Mouse (Mus musculus): ENCODE results near the gene Srr. TPM values are rescaled to one million over a fixed set of nuclear protein-coding genes. Genes with fewer than 3 reads are reported as not detected.

The Srr gene
- polyA plus RNA-seq, 1 experiment = 0.08 TPM

- no peaks in the 10 kb centered on the region for H3K9me3 ChIP-seq (ENCODE audit: control insufficient read depth, low read length)
Observed at GRCm38 (mm10) chr11:74896901-74897677, 28.7 kb downstream of the Srr start, which contains the start of gene Sgsm2. TSS of gene Sgsm2 (minus strand) at chr11:74897060.

GRCm38 (mm10) chr11:74895980-74896900 is 29.5 kb downstream of the Srr start:
- H3K36me3 ChIP-seq (ENCODE audit: control insufficient read depth) = peaks cover 20% of the 10 kb centered on the region
- H3K9me3 ChIP-seq (ENCODE audit: control insufficient read depth, low read length) = no peaks in the 10 kb centered on the region
- H3K4me1 ChIP-seq (ENCODE audit: control insufficient read depth) = peaks cover 45% of the 10 kb centered on the region
- TF ChIP-seq GATA1 (IDR thresholded peaks at IDR 0.05; ENCODE audit: low read length) (no peak), TAL1 (IDR thresholded peaks at IDR 0.05; ENCODE audit: low read length) (no peak)
- no peaks in the 10 kb centered on the region for H3K27me3 ChIP-seq (ENCODE audit: control insufficient read depth)
- peak overlapping the region; percentile 91 for H3K4me3 ChIP-seq (replicated peaks)

More at GRCm38 (mm10) chr11:74896901-74897677, 28.7 kb downstream of the Srr start, which contains the start of gene Sgsm2:
- H3K4me3 ChIP-seq (replicated peaks) = peak within 1 kb of the TSS; percentile 91
- no peak for TF ChIP-seq GATA1 (IDR thresholded peaks at IDR 0.05; ENCODE audit: low read length)
- no peak for TF ChIP-seq TAL1 (IDR thresholded peaks at IDR 0.05; ENCODE audit: low read length)
- H3K4me1 ChIP-seq (ENCODE audit: control insufficient read depth) = peaks cover 47% of the 10 kb centered on the region
- H3K36me3 ChIP-seq (ENCODE audit: control insufficient read depth) = peaks cover 28% of the 10 kb centered on the region
- H3K27me3 ChIP-seq (ENCODE audit: control insufficient read depth) = no peaks in the 10 kb centered on the region

GRCm38 (mm10) chr11:74894619-74895018 is 31.1 kb downstream of the Srr start:
- no peak for TF ChIP-seq TAL1 (IDR thresholded peaks at IDR 0.05; ENCODE audit: low read length)
- no peak for TF ChIP-seq GATA1 (IDR thresholded peaks at IDR 0.05; ENCODE audit: low read length)
- peaks cover 4% of the 10 kb centered on the region for H3K36me3 ChIP-seq (ENCODE audit: control insufficient read depth)
- no peaks in the 10 kb centered on the region for H3K27me3 ChIP-seq (ENCODE audit: control insufficient read depth)
- H3K4me1 ChIP-seq (ENCODE audit: control insufficient read depth) = peaks cover 35% of the 10 kb centered on the region
- H3K4me3 ChIP-seq (replicated peaks) = no peak overlapping the region
- H3K9me3 ChIP-seq (ENCODE audit: control insufficient read depth, low read length) = no peaks in the 10 kb centered on the region

GRCm38 (mm10) chr11:74883098-74883497 is 42.6 kb downstream of the Srr start:
- H3K9me3 ChIP-seq (ENCODE audit: control insufficient read depth, low read length) = no peaks in the 10 kb centered on the region
- H3K4me1 ChIP-seq (ENCODE audit: control insufficient read depth) = peaks cover 5% of the 10 kb centered on the region
- no peaks in the 10 kb centered on the region for H3K27me3 ChIP-seq (ENCODE audit: control insufficient read depth)
- H3K4me3 ChIP-seq (replicated peaks) = no peak overlapping the region
- peaks cover 2% of the 10 kb centered on the region; the same call in 1 of the 2 replicates for H3K36me3 ChIP-seq (ENCODE audit: control insufficient read depth)
- TF ChIP-seq TAL1 (IDR thresholded peaks at IDR 0.05; ENCODE audit: low read length) = no peak
- no peak for TF ChIP-seq GATA1 (IDR thresholded peaks at IDR 0.05; ENCODE audit: low read length)

GRCm38 (mm10) chr11:74881979-74882378 is 43.8 kb downstream of the Srr start:
- no peak for TF ChIP-seq TAL1 (IDR thresholded peaks at IDR 0.05; ENCODE audit: low read length)
- no peak for TF ChIP-seq GATA1 (IDR thresholded peaks at IDR 0.05; ENCODE audit: low read length)
- H3K4me1 ChIP-seq (ENCODE audit: control insufficient read depth) = peaks cover 5% of the 10 kb centered on the region
- no peaks in the 10 kb centered on the region for H3K27me3 ChIP-seq (ENCODE audit: control insufficient read depth)
- H3K36me3 ChIP-seq (ENCODE audit: control insufficient read depth) = peaks cover 2% of the 10 kb centered on the region; the same call in 1 of the 2 replicates
- no peak overlapping the region for H3K4me3 ChIP-seq (replicated peaks)
- no peaks in the 10 kb centered on the region for H3K9me3 ChIP-seq (ENCODE audit: control insufficient read depth, low read length)

GRCm38 (mm10) chr11:74880999-74881398 is 44.7 kb downstream of the Srr start:
- H3K4me1 ChIP-seq (ENCODE audit: control insufficient read depth) = peaks cover 8% of the 10 kb centered on the region
- no peak for TF ChIP-seq TAL1 (IDR thresholded peaks at IDR 0.05; ENCODE audit: low read length)
- no peak for TF ChIP-seq GATA1 (IDR thresholded peaks at IDR 0.05; ENCODE audit: low read length)
- H3K36me3 ChIP-seq (ENCODE audit: control insufficient read depth) = peaks cover 2% of the 10 kb centered on the region; the same call in 1 of the 2 replicates
- H3K4me3 ChIP-seq (replicated peaks) = no peak overlapping the region
- no peaks in the 10 kb centered on the region for H3K27me3 ChIP-seq (ENCODE audit: control insufficient read depth)
- H3K9me3 ChIP-seq (ENCODE audit: control insufficient read depth, low read length) = no peaks in the 10 kb centered on the region

- no peaks in the 10 kb centered on the region for H3K9me3 ChIP-seq (ENCODE audit: control insufficient read depth, low read length)
- H3K4me3 ChIP-seq (replicated peaks) = no peak overlapping the region
- H3K4me1 ChIP-seq (ENCODE audit: control insufficient read depth) = peaks cover 6% of the 10 kb centered on the region
- H3K36me3 ChIP-seq (ENCODE audit: control insufficient read depth) = no peaks in the 10 kb centered on the region
- no peak for TF ChIP-seq GATA1 (IDR thresholded peaks at IDR 0.05; ENCODE audit: low read length)
- TF ChIP-seq TAL1 (IDR thresholded peaks at IDR 0.05; ENCODE audit: low read length) = no peak
- H3K27me3 ChIP-seq (ENCODE audit: control insufficient read depth) = no peaks in the 10 kb centered on the region
Observed at GRCm38 (mm10) chr11:74876801-74877200, 48.9 kb downstream of the Srr start.

- no peak for TF ChIP-seq TAL1 (IDR thresholded peaks at IDR 0.05; ENCODE audit: low read length)
- no peak for TF ChIP-seq GATA1 (IDR thresholded peaks at IDR 0.05; ENCODE audit: low read length)
- H3K4me3 ChIP-seq (replicated peaks) = no peak overlapping the region
- no peaks in the 10 kb centered on the region for H3K9me3 ChIP-seq (ENCODE audit: control insufficient read depth, low read length)
- H3K4me1 ChIP-seq (ENCODE audit: control insufficient read depth) = peaks cover 3% of the 10 kb centered on the region; the same call in 1 of the 2 replicates
- no peaks in the 10 kb centered on the region for H3K36me3 ChIP-seq (ENCODE audit: control insufficient read depth)
- no peaks in the 10 kb centered on the region for H3K27me3 ChIP-seq (ENCODE audit: control insufficient read depth)
Observed at GRCm38 (mm10) chr11:74874630-74875029, 51.1 kb downstream of the Srr start.
